Mouse (Mus musculus) frontal cortex, postnatal 14 days (tissue): ENCODE measurements around the gene 9430097D07Rik.
A peak's percentile ranks its signal among the peaks of the same experiment; 100 is the strongest.

Experiments used
- DNase-seq, 2 experiments: peaks; one replicate each; pipeline ENCODE4 v3.0.0; 2022; ENCODE audit warnings: low spot score in 2 of 2

Gene 9430097D07Rik

DNA sequence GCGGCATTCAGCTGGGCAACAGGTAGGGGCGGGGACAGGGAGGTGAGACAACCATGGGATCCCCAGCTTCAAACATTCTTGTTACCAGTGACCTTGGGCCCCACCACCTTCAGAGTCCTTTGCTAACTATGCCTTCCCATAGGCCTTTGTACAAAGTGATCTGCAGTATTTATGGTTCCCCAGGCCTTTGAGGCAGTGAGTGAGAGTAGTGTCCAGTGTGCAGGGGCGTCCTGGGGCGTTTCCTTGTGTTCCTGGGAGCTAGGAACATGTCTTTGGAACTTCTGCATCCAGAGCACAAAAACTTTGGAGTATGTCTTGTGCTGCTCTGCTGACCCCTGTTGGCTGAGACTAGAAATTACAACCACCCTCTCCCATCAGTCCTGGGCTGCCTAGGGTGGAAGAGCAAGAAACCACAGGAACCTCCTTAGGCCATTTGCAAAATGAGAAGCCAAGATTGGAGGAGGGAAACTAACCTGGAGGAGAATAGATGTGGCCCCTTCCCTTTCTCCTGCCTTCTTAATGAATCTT is 8.9 kb downstream of the 9430097D07Rik start:
- DNase-seq = peak in 1 of 2 experiments; percentile 65

DNA sequence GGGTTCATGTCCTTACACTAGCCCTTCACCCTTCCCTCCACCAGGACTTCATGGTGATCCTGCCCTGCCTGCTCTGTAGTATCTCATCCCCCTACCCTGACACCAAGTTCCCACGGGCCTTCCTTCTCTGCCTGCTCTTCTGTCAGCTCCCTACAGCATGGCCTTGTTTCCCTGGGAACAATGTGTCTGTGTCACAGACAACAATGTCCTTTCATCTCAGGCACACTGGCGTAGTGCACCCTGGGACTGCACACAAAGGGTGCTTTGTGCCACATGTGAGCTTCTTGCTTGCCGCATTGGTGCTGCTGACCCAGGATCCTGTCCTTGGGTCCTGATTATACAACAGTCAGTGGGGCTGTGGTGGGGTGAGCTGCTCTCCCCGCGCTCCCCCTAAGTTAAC is 15.9 kb downstream of the 9430097D07Rik start:
- no peak for DNase-seq

DNA sequence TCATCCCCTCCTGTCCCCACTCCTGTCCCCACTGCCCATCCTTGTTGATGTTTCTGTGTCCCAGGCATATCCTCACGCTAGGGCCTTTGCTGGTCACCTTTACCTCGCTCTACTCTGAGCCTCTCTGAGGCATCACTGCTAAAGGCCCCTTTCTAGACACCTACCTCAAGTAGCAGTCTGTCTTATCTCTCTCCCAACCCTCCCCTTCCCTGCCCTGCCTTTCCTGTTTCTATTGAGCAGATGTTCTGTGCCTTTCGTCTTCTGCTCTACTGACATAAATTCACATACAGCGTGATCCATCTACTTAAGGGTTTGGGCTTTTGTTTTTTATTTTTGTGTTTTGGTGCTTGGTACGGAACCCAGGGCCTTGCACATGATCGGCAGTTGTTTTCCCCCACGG is 19.5 kb downstream of the 9430097D07Rik start:
- DNase-seq = no peak

GRCm38 (mm10) chr2:32555484-32555883 is 20.0 kb downstream of the 9430097D07Rik start:
- DNase-seq = no peak

DNA sequence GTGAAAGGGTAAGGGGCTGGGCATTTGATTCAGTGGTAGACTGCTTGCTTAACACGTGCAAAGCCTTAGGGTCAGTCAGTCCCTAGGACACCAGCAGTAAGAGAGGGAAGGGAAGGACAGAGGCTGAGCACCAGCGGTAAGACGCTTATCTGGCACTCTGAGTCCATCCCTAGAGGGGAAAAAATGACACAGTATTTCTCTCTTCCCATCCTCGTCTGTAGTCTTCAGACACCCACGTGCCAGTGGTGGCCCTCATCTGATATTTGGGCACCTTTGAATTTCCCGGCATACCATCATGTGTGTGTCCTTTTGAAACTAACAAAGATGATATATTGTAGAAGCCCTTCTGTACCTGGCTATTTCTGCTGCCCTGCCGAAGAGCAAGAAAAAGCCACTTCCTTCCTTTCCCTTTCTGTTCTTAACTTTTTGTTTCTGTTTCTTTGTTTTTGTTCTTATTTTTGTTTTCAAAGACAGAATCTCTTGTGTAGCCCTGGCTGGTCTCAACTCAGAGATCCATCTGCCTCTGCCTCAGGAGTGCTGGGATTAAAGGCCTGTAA is 21.8 kb downstream of the 9430097D07Rik start:
- DNase-seq = no peak

- no peak for DNase-seq
Observed at GRCm38 (mm10) chr2:32551236-32551635, 24.2 kb downstream of the 9430097D07Rik start.

DNA sequence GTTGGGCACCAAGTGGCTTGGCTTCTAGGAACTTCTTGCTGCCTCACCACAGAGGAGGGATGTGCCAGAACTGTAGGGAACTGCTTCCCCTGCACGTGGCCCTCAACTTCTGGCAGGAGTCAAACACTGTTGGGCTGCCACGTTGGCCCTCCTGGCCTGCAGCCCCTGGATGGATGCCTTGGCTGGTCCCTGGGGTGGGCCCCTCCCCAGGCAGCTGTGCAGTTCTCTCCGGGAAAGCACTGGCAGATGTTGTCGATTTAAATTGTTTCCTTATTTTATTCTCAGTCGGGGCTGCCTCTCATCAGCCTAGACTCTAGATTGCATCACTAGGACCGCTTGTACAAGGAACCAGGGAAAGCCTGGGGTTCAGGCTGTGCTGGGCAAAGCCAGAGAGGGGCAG is 25.7 kb downstream of the 9430097D07Rik start:
- DNase-seq = no peak

DNA sequence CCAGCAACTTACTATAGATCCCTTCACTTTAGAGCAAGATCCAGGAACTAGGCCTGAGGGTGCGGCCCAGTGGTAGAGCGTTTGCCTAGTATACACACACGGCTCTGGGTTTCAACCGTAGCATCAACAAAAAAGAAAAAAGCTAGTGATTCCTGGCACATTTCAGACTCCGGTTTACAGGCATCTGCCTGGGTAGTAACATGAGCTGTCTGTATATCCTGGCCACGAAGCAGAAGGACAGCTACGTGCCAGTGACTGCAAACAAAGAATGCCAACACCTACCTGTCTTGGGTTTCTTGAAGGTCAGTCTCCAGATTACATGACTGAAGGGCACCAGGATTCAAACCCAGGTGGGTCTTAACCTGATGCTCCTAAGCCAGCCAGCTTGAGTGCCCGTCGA is 26.3 kb downstream of the 9430097D07Rik start:
- DNase-seq = no peak

DNA sequence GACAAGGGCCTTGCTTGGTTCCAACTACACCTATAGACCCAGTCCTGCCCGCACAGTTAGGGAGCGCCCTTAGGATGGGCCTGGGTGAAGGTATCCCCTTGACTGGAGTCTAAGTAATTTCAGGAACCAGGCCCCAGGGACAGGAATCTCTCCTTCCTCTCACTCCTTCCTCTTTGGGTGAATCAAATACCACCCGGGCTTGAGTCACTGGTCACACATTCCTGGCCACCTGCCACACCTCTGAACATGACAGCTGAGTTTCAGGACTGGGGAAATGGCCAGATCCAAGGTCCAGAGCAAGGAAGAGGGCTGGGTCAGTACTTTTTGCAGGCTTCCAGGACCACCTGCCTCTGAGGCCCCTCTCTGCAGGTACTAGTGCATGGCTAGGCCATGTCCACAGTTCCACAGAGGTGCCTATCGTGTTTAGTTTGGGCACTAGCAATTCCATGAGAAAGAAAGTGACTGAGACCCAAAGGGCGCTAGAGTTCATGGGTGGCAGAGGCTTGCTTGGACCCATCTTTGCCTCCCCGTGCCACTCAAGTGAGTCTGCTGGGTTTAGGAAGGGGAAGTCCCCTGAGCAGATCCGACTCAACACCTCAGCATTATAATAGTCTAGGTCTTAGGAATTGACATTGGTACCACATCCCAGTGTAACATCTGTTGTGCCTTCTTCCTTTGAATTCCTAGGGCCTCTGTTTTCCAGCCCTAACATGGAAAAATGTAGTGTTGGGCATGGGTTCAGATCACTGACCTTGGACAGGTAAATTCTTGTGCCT is 27.3 kb downstream of the 9430097D07Rik start:
- no peak for DNase-seq

- no peak for DNase-seq
Observed at GRCm38 (mm10) chr2:32547380-32547779, 28.1 kb downstream of the 9430097D07Rik start.

GRCm38 (mm10) chr2:32546951-32547350 is 28.5 kb downstream of the 9430097D07Rik start:
- no peak for DNase-seq

GRCm38 (mm10) chr2:32543031-32543449 is 32.4 kb downstream of the 9430097D07Rik start:
- DNase-seq = no peak

DNA sequence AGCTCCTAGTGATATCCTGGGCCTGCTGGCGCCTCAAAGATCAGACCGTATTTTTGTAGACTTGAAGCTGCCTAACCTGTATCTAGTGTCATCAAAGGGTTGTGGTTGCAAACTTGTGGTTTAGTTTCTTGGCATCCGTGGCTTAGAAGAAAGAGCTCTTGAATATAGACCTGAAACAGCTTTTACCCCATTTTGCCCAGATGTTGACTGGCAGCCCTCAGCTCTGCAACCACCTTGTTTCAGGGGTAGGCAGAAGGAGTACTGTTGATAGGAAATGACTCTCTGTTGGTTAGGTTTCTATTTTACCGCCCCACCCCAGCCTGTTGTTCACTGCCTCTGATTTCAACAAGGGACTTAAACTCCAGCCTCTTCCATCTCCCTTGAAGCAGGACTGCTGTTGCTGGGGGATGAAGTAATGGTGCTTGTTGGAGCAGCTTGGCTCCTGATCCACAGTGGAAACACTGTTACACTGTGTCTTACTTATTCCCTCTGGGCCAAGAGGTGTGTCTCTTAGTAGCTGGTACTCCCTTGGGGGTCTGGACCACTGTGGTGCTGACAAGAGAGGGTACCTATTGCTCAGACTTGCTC is 33.4 kb downstream of the 9430097D07Rik start:
- no peak for DNase-seq

DNA sequence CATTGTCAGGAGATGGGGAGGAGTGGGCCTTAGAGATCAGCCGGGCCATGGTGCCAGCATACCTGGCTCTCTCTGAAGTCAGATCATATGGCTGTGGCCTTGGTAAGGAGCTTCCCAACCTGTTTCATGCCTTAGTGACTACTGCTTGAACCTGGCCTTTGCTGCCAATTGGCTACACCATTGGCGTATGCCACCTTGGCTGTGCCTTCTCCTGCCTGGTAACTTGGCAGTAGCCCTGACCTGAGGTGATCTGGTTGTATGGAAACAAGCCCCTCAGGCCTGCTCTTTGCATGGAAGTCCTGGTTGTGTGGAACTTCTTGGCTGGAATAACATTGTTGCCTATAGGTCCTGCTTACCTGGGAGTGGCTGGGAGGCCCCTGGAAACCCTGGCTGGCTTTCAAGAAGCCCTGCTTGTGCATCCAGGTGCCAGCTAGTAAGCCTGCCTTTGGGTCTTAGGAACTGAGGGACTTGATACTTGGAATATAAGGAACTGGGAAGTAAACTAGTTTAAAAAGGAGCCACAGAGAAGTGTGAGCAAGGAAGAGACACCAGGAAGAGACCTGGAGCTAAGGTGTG is 34.1 kb downstream of the 9430097D07Rik start:
- DNase-seq = no peak

DNA sequence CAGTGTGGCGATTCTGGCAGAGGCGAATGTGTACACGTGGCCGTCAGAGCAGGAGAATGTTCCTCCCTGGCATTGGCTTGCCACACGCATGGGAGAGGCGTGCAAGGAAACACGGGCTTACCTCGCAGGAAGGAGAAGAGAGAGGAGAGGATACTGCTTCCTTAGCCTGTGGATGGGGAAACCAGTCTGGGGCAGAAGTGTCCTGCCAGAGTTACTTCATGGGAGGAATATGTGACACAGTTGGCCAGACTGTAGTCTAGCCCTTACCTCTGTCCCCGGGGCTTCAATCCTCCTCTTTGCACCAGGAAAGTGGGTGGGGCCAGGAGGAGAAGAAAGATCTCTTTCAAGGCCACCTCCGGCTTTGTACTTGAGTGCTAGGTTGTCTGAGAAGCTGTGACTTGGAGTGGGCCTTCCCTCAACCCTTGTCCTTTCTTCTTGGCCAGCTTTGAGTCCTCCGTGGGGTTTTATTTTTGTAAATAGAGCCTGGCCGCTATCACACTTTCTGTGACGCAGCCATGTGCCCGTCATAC is 36.0 kb downstream of the 9430097D07Rik start:
- no peak for DNase-seq

DNA sequence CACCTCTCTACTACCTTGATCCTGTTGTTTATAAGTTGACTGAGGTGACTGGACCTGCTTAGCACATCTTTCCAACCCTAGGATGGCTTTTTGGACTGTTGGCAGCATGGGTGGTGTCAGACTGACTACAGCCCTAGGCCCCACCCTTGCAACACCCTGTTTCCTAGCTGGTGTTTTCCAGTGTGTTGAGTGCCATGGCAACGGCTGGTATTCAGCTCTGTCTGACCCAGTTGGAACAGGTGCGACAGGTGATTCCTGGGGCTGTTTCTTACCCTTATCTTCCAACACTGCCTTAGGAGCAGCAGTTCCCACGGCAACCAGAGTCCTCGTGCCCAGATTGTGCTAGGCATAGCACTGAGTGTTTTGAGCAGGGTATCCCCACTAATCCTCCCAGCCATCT is 37.0 kb downstream of the 9430097D07Rik start:
- DNase-seq = no peak

DNA sequence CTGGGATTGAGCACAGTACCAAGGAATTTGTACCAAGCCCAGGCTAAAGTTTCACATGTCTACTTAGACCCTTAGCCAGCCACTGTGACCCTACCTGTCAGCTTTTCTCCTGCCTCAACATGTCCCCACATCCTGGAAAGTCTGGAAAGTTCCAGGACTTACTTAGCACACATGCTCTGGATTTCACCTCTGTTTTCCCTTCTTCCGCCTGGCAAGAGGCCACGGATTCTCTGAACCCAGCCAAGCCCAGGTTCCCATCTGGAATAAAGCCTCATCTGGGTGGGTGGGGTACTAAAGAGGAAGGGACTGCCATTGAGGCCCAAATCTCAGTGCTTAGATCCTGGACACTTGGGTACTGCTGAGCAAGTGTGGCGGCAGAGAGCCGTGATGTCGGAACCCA is 37.5 kb downstream of the 9430097D07Rik start:
- DNase-seq = no peak

- DNase-seq = no peak
Observed at GRCm38 (mm10) chr2:32537360-32537905, 38.1 kb downstream of the 9430097D07Rik start.

GRCm38 (mm10) chr2:32536634-32537359 is 38.7 kb downstream of the 9430097D07Rik start:
- DNase-seq = peak; percentile 44 to 53

DNA sequence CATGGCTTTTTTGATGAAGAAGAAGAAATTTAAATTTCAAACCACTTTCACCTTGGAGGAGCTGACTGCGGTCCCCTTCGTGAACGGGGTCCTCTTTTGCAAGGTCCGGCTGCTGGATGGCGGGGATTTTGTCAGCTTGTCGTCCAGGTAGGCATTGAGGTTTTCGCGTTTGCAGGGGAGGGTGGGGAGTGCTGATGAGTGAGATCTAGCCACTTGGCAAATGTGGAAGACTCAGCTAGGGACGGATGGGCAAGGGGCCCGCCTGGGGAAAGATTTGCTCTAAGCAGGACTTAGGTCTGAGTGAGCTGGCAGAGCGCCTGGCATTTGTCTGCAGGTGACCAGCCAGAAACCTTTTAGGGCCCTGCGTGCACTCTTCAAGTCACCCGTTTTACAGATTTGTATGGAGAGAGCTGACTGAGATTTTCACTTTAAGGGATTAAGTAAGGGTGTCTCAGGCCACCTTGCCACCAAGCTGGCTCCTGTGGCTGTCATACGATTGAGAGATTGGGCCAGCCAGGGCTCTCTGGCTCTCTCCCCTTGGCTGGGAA is 39.3 kb downstream of the 9430097D07Rik start:
- DNase-seq = peak in 1 of 2 experiments; percentile 24

DNA sequence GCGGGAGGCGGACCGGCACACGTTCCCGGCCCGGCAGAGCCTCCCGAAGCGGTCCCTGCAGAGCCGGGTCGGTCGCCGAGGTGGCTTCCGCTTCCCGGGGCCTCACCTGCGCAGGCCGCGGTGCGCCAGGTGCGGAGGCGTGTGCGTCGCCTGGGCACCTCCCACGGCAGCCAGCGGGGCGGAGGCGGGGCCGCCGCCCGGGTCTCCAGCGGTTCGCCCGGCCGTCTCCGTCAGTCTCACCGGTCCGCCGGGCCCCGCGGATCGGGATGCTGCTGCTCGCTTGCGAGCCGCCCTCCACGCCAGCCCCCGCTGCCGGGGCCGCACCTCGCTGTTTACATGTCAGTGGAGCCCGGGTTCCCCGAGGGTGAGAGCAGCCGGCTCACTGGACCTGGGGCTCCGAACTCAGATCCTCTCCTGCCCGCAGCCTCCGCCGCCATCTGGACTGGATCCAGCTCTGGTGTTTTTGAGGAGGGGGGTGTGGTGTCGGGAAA is 39.9 kb downstream of the 9430097D07Rik start:
- peak; percentile 40 to 49 for DNase-seq
